Mouse (Mus musculus): Measurements from ENCODE around the gene Olfr235.
"Not testable (repeated sequence)": the region's sequence is repeated elsewhere in the genome, so short reads cannot be mapped to it uniquely, and the experiment has no call there.

The Olfr235 gene

DNA sequence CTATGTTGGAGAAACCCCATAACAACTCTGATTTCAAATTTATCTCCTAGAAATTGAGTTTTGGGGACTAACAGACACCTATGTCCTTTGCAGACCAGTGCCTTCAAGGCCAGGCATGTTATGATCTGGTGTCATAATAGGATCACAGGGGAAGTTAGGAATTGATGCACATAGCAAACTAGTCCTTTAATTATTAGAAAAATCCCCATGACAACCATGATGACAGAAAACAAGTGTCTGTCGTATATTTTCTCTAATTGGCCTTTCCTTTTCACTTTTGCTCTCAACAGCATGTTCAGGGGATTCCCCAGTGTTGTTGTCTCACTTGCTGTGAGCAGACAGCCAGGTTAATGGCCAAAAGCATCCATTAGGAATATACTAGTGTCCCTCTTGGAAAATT is at the start of gene Olfr235:
Gene Olfr235 (plus strand): TSS at position 301 of the 400 bp plus-strand sequence.
- DNase-seq (ENCODE audit: low spot score) = no peak

DNA sequence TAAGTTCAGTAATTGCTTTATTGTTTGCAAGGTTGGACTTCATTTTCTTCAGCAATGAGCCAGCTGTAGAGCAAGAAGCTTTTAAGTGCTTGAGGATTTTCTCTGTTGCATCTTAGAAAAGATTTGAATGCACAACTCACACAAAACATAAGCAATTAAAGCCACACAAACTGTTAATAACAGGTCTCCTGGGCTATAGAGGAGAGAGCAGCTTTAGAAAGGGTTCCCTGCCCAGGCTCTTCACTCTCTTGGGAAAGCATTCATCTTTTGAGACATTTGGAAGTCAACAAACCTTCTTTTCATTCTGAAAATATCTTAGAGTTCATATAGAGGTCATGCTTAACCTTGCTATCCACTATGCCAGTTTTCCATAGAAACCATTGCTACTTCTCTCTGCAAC is 28.3 kb upstream of the Olfr235 start, which contains the start of gene Olfr1432:
Gene Olfr1432 (minus strand): TSS at position 101 of the 400 bp plus-strand sequence.
- DNase-seq (ENCODE audit: low spot score) = not testable (repeated sequence)

- DNase-seq (ENCODE audit: low spot score) = no peak
Observed at GRCm38 (mm10) chr19:12241559-12241958, 19.3 kb upstream of the Olfr235 start, which contains the start of gene Olfr262. Olfr262 (minus strand) TSS chr19:12241659.

DNA sequence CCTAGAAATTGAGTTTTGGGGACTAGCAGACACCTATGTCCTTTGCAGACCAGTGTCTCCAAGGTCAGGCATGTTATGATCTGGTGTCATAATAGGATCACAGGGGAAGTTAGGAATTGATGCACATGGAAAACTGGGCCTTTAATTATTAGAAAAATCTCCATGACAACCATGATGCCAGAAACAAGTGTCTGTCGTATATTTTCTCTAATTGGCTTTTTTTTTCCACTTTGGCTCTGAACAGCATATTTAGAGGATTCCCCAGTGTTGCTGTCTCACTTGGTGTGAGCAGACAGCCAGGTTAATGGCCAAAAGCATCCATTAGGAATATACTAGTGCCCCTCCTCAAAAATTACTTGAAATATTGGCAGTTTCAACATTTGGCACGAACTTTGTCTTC is 18.7 kb downstream of the Olfr235 start, which contains the start of gene Olfr1434:
Gene Olfr1434 (plus strand): TSS at position 301 of the 400 bp plus-strand sequence.
- DNase-seq (ENCODE audit: low spot score) = no peak

- DNase-seq (ENCODE audit: low spot score) = no peak
Observed at GRCm38 (mm10) chr19:12292979-12293378, 32.1 kb downstream of the Olfr235 start.

GRCm38 (mm10) chr19:12299030-12299429 is 38.2 kb downstream of the Olfr235 start, which contains the start of gene Olfr1436:
Olfr1436 (minus strand) TSS chr19:12299130.
- not testable (repeated sequence) for DNase-seq (ENCODE audit: low spot score)

Measured in urinary bladder, postnatal 25 days (tissue).